Mouse (Mus musculus) heart, embryonic 13.5 days (tissue): ENCODE measurements around the gene Prr29. TPM values are rescaled to one million over a fixed set of nuclear protein-coding genes. Genes with fewer than 3 reads are reported as not detected.
"Not testable (repeated sequence)": the region's sequence is repeated elsewhere in the genome, so short reads cannot be mapped to it uniquely, and the experiment has no call there.

Experiments used
- ATAC-seq: fragments of 200-750 bp; cut with Nextera tagmentation; 2 replicates; pipeline ENCODE4 v1.8.0; 2017; ENCODE audit warnings: moderate TSS enrichment; ENCODE audit not compliant: insufficient number of reproducible peaks, low FRiP score, low TSS enrichment; ENCODE audit errors: extremely low read depth
- H3K27ac ChIP-seq: fragments of 300-500 bp; sonication (generic); replicated peaks from 2 replicates; pipeline ENCODE4 v1.5.1; 2015; ENCODE audit warnings: moderate library complexity, mild to moderate bottlenecking, inconsistent platforms
- H3K27me3 ChIP-seq: fragments of 300-500 bp; sonication (generic); replicated peaks from 2 replicates; pipeline ENCODE4 v1.6.1; 2015; ENCODE audit warnings: mild to moderate bottlenecking, inconsistent platforms
- H3K36me3 ChIP-seq: fragments of 300-500 bp; sonication (generic); 2 replicates; pipeline ENCODE4 v1.6.1; 2015; ENCODE audit warnings: mild to moderate bottlenecking, inconsistent platforms
- H3K4me1 ChIP-seq: fragments of 300-500 bp; sonication (generic); 2 replicates; pipeline ENCODE4 v1.6.1; 2015; ENCODE audit warnings: inconsistent platforms
- H3K4me2 ChIP-seq: fragments of 300-500 bp; sonication (generic); 2 replicates; pipeline ENCODE4 v1.6.1; 2015; ENCODE audit warnings: inconsistent platforms, mild to moderate bottlenecking, moderate library complexity
- H3K4me3 ChIP-seq: fragments of 300-500 bp; sonication (generic); 2 replicates; pipeline ENCODE4 v1.5.1; 2015; ENCODE audit warnings: moderate library complexity, mild to moderate bottlenecking, inconsistent platforms
- H3K9ac ChIP-seq: fragments of 300-500 bp; sonication (generic); 2 replicates; pipeline ENCODE4 v1.6.1; 2015; ENCODE audit warnings: inconsistent platforms, mild to moderate bottlenecking, moderate library complexity
- H3K9me3 ChIP-seq: fragments of 300-500 bp; sonication (generic); 2 replicates; pipeline ENCODE4 v1.6.1; 2016; ENCODE audit warnings: inconsistent platforms
- WGBS: fragments of 180-500 bp; shearing (Covaris S2); methylation state at CpG from one replicate; pipeline ENCODE4 v1.1.7; 2015; ENCODE audit warnings: mixed read lengths; 5-methylcytosine and 5-hydroxymethylcytosine counted together
- polyA plus RNA-seq: library from polyadenylated mRNA; unstranded; fragments of >200 nt; fragmentation: Nextera tagmentation; extraction: Ambion mirVana; gene quantifications from 2 replicates; pipeline ENCODE4 v1.2.1, GENCODE M21; 2015

The Prr29 gene
- polyA plus RNA-seq, 1 experiment from 2014 or later, result 0.15 TPM

GRCm38 (mm10) chr11:106386409-106386808, 21.1 kb downstream of the Prr29 start:
- no peak overlapping the region for H3K27ac ChIP-seq
- ATAC-seq, result no peak
- H3K9ac ChIP-seq, result no peak overlapping the region
- H3K36me3 ChIP-seq, result no peaks in the 10 kb centered on the region
- WGBS, result 70% methylated on average over 3 of the region's 3 CpGs
- H3K9me3 ChIP-seq, result no peaks in the 10 kb centered on the region
- H3K27me3 ChIP-seq, result no peaks in the 10 kb centered on the region
- peaks cover 39% of the 10 kb centered on the region for H3K4me1 ChIP-seq
- H3K4me2 ChIP-seq, result no peak overlapping the region
- no peak overlapping the region for H3K4me3 ChIP-seq

GRCm38 (mm10) chr11:106387020-106387419, 21.7 kb downstream of the Prr29 start:
- H3K4me2 ChIP-seq, result 0 out of 2 replicates have a peak overlapping the region, but pooled peaks have one; percentile 1

GRCm38 (mm10) chr11:106387791-106388216, 22.5 kb downstream of the Prr29 start, which contains the start of gene Icam2:
Icam2 (minus strand) TSS chr11:106388075.
- H3K4me3 ChIP-seq, result no peak within 1 kb of the TSS
- no peaks in the 10 kb centered on the region for H3K36me3 ChIP-seq
- WGBS, result 62% methylated on average over 6 of the region's 6 CpGs
- peak within 1 kb of the TSS; percentile 29 for H3K27ac ChIP-seq
- H3K27me3 ChIP-seq, result no peaks in the 10 kb centered on the region
- no peak within 1 kb of the TSS for H3K9ac ChIP-seq
- H3K9me3 ChIP-seq, result no peaks in the 10 kb centered on the region
- peaks cover 32% of the 10 kb centered on the region for H3K4me1 ChIP-seq
- H3K4me2 ChIP-seq, result 0 out of 2 replicates have a peak within 1 kb of the TSS, but pooled peaks have one; percentile 1
- ATAC-seq, result no peak

More at GRCm38 (mm10) chr11:106387020-106387419, 21.7 kb downstream of the Prr29 start:
- Histone ChIP-seq H3K4me3 (no peak overlapping the region), H3K9me3 (no peaks in the 10 kb centered on the region), H3K27ac (peak overlapping the region; percentile 29), H3K36me3 (no peaks in the 10 kb centered on the region), H3K9ac (no peak overlapping the region), H3K4me1 (peaks cover 39% of the 10 kb centered on the region), H3K27me3 (no peaks in the 10 kb centered on the region)
- no peak for ATAC-seq
- WGBS, result 58% methylated on average over 6 of the region's 6 CpGs

GRCm38 (mm10) chr11:106389611-106390010, 24.3 kb downstream of the Prr29 start:
- Histone ChIP-seq H3K9me3 (no peaks in the 10 kb centered on the region), H3K27ac (no peak overlapping the region; the same call in 1 of the 2 replicates), H3K9ac (no peak overlapping the region), H3K4me1 (peaks cover 24% of the 10 kb centered on the region), H3K27me3 (no peaks in the 10 kb centered on the region), H3K4me3 (no peak overlapping the region), H3K4me2 (no peak overlapping the region), H3K36me3 (peaks cover 4% of the 10 kb centered on the region; the same call in 1 of the 2 replicates)
- ATAC-seq, result no peak
- 22% methylated on average over 3 of the region's 3 CpGs for WGBS

DNA sequence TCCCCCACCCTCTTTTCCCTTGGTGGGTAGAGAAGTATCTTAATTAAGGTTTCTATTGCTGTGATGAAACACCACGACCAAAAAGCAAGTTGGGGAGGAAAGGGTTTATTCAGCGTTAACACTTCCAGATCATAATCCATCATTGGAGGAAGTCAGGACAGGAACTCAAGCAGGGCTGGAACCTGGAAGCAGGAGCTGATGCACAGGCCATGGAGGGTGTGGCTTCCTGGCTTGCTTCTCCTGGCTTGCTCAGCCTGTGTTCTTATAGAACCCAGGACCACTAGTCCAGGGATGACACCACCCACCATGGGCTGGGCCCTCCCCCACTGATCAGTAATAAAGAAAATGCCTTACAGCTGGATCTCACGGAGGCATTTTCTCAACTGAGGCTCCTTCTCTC, 25.5 kb downstream of the Prr29 start:
- H3K4me1 ChIP-seq, result peaks cover 24% of the 10 kb centered on the region
- no peak overlapping the region for H3K27ac ChIP-seq
- WGBS, result 42% methylated on average over 3 of the region's 3 CpGs
- no peak for ATAC-seq
- no peaks in the 10 kb centered on the region for H3K27me3 ChIP-seq
- no peaks in the 10 kb centered on the region for H3K9me3 ChIP-seq
- H3K9ac ChIP-seq, result no peak overlapping the region
- H3K4me3 ChIP-seq, result no peak overlapping the region
- H3K36me3 ChIP-seq, result peaks cover 4% of the 10 kb centered on the region; the same call in 1 of the 2 replicates
- no peak overlapping the region for H3K4me2 ChIP-seq

DNA sequence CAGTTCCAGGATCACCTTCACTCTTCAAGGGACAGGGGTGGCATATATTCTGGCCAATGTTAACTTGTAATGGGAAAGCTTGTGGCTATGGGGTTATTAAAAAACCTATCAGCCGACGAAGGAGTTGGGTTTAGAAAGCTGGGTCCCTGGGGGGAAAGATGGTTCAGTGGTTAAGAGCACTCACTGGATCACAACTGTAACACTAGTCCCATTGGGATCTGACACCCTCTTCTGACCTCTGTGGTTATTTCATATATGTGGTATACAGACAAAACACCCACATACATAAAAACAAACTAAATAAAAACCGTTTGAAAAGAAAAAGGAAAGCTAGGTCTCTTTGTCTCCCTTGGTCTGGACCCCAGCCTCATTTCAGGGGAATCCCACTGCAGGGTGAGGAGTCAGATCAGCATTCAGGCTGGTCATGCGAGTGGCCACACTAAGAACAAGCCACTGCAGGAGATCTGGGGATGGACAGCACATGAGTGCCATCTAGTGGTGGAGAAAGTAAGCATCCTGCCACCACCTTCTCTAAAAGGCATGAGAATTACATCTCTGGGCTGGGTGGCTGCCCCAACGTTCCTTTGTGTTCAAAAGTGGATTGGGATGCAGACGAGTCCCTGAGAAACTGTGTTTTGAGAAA, 26.4 kb downstream of the Prr29 start:
- H3K27ac ChIP-seq, result no peak overlapping the region
- H3K9ac ChIP-seq, result no peak overlapping the region
- H3K36me3 ChIP-seq, result peaks cover 4% of the 10 kb centered on the region; the same call in 1 of the 2 replicates
- H3K4me1 ChIP-seq, result peaks cover 24% of the 10 kb centered on the region
- H3K27me3 ChIP-seq, result no peaks in the 10 kb centered on the region
- no peak overlapping the region for H3K4me2 ChIP-seq
- WGBS, result 31% methylated on average over 6 of the region's 6 CpGs
- H3K4me3 ChIP-seq, result no peak overlapping the region
- ATAC-seq, result no peak
- no peaks in the 10 kb centered on the region for H3K9me3 ChIP-seq

GRCm38 (mm10) chr11:106392597-106393330, 27.5 kb downstream of the Prr29 start:
- peaks cover 17% of the 10 kb centered on the region for H3K4me1 ChIP-seq
- WGBS, result 57% methylated on average over 7 of the region's 7 CpGs
- no peaks in the 10 kb centered on the region for H3K9me3 ChIP-seq
- H3K9ac ChIP-seq, result no peak overlapping the region
- H3K4me3 ChIP-seq, result no peak overlapping the region
- H3K27ac ChIP-seq, result no peak overlapping the region
- no peak overlapping the region for H3K4me2 ChIP-seq
- peaks cover 4% of the 10 kb centered on the region for H3K36me3 ChIP-seq
- no peaks in the 10 kb centered on the region for H3K27me3 ChIP-seq
- no peak for ATAC-seq

DNA sequence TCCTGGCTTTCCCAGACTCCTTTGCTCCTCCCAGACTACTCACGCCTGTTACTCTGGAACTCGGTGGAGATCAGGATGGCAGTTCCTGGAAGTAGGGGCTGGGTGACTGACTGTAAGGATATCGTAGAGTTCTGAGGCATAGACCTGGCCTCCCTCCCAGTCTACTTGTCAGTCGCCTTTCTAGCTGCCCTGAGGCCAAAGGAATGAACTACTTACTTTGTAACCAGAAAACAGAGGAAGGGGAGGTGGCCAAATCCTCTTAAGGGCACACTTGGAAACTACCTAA, 28.0 kb downstream of the Prr29 start:
- Histone ChIP-seq H3K27ac (no peak overlapping the region), H3K4me1 (peaks cover 17% of the 10 kb centered on the region), H3K36me3 (peaks cover 9% of the 10 kb centered on the region), H3K4me2 (no peak overlapping the region), H3K9ac (no peak overlapping the region), H3K9me3 (no peaks in the 10 kb centered on the region), H3K27me3 (no peaks in the 10 kb centered on the region), H3K4me3 (no peak overlapping the region)
- WGBS, result 52% methylated on average over 4 of the region's 4 CpGs
- no peak for ATAC-seq

DNA sequence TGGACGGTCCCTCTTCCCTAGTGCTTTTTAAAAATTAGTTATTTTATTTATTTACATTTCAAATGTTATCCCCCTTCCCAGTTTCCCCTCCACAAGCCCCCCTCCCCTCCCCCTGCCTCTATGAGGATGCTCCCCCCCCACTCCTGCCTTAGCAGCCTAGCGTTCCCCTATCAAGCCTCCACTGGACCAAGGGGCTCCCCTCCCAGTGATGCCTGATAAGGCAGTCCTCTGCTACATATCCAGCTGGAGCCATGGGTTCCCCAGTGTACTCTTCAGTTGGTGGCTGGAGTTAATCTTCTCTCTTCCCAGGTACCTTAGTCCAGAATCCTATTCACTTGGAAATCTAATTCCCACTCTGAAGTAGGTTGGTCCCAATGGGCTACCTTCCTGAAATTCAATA, 28.8 kb downstream of the Prr29 start:
- not testable (repeated sequence) for H3K9ac ChIP-seq, H3K27ac ChIP-seq, H3K9me3 ChIP-seq, H3K4me3 ChIP-seq, H3K27me3 ChIP-seq, ATAC-seq, H3K4me2 ChIP-seq
- WGBS, result 46% methylated on average over 2 of the region's 2 CpGs
- H3K4me1 ChIP-seq, result peaks cover 16% of the 10 kb centered on the region
- peaks cover 17% of the 10 kb centered on the region for H3K36me3 ChIP-seq

GRCm38 (mm10) chr11:106397656-106398055, 32.4 kb downstream of the Prr29 start:
- Histone ChIP-seq H3K27ac (no peak overlapping the region), H3K36me3 (peaks cover 37% of the 10 kb centered on the region), H3K4me3 (no peak overlapping the region), H3K27me3 (no peaks in the 10 kb centered on the region), H3K9ac (no peak overlapping the region), H3K9me3 (no peaks in the 10 kb centered on the region), H3K4me2 (no peak overlapping the region), H3K4me1 (no peaks in the 10 kb centered on the region)
- 83% methylated on average over 3 of the region's 3 CpGs for WGBS
- no peak for ATAC-seq

DNA sequence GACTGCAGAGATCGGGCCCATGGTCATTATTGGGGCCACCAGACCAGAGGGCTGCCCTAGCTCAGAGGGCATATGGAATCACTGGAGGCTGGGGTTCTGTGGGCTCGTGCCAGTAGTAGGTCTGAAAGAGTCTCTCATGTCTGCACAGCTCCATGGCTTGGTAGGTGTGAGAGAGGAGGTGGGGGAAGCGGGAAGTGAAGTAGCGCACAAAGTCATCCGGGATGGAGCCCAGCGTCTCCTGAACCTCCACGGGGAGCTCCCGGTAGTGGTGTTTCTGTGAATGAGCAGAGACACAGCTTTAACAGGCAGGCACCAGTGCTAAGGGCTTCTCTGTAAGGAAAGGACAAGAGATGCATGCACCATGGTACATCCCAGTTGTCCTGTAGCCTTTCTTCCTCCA, 33.2 kb downstream of the Prr29 start:
- Histone ChIP-seq H3K36me3 (peaks cover 45% of the 10 kb centered on the region), H3K4me2 (no peak overlapping the region), H3K27me3 (no peaks in the 10 kb centered on the region), H3K4me3 (no peak overlapping the region), H3K9me3 (no peaks in the 10 kb centered on the region), H3K4me1 (no peaks in the 10 kb centered on the region), H3K9ac (no peak overlapping the region), H3K27ac (no peak overlapping the region)
- WGBS, result 91% methylated on average over 8 of the region's 8 CpGs
- no peak for ATAC-seq

GRCm38 (mm10) chr11:106410011-106410410, 44.7 kb downstream of the Prr29 start:
- H3K9ac ChIP-seq, result no peak overlapping the region
- WGBS, result 66% methylated on average over 4 of the region's 4 CpGs
- H3K4me2 ChIP-seq, result no peak overlapping the region
- H3K4me1 ChIP-seq, result 0 out of 2 replicates have a peak, but pooled peaks cover 2% of the 10 kb centered on the region
- peaks cover 82% of the 10 kb centered on the region for H3K36me3 ChIP-seq
- H3K27me3 ChIP-seq, result no peaks in the 10 kb centered on the region
- H3K27ac ChIP-seq, result no peak overlapping the region
- ATAC-seq, result no peak
- H3K9me3 ChIP-seq, result no peaks in the 10 kb centered on the region
- H3K4me3 ChIP-seq, result no peak overlapping the region
